15 mouse cellular contexts compared by ENCODE assay signal in genomic region chr14:109937432-109937831, GRCm38 (mm10).
"Had no signal": no experiment of that assay in that cellular context is flagged by ENCODE, and none has a peak within 500 bp of the region (broad histone marks: within the 10 kb centered on the region; RNA-seq: fewer than 3 reads in every experiment).

No protein-coding gene starts in this region.

- DNase-seq: retina, postnatal 1 day; right cerebral cortex, adult 18-20 months; right cerebral cortex, postnatal 14 days; right cerebral cortex, postnatal 25 days; right cerebral cortex, postnatal 4 days; spleen, adult 18-20 months; thymus, adult 18-20 months; thymus, adult 2 months; thymus, postnatal 14 days; thymus, postnatal 25 days; thymus, postnatal 36 days; thymus, postnatal 4 days had no signal

- H3K27ac ChIP-seq: neural tube, embryonic 15.5 days; stomach, embryonic 15.5 days; stomach, postnatal 0 days had no signal

- H3K4me3 ChIP-seq: neural tube, embryonic 15.5 days; stomach, embryonic 15.5 days had no signal

- H3K9me3 ChIP-seq: neural tube, embryonic 15.5 days; stomach, embryonic 15.5 days had no signal

- H3K4me1 ChIP-seq: neural tube, embryonic 15.5 days; stomach, embryonic 15.5 days had no signal

- H3K9ac ChIP-seq: neural tube, embryonic 15.5 days; stomach, embryonic 15.5 days had no signal

- H3K36me3 ChIP-seq: neural tube, embryonic 15.5 days; stomach, embryonic 15.5 days had no signal

- H3K27me3 ChIP-seq: neural tube, embryonic 15.5 days; stomach, embryonic 15.5 days had no signal

- H3K4me2 ChIP-seq: neural tube, embryonic 15.5 days; stomach, embryonic 15.5 days had no signal
